Mouse (Mus musculus): Measurements from ENCODE around the gene Mien1. TPM values are rescaled to one million over a fixed set of nuclear protein-coding genes. Genes with fewer than 3 reads are reported as not detected.
A peak's percentile ranks its signal among the peaks of the same experiment; 100 is the strongest.

Gene Mien1
- 10 to 100 TPM; 83.9 to 93.8 (median 89.8) TPM for total RNA-seq (2022)

DNA sequence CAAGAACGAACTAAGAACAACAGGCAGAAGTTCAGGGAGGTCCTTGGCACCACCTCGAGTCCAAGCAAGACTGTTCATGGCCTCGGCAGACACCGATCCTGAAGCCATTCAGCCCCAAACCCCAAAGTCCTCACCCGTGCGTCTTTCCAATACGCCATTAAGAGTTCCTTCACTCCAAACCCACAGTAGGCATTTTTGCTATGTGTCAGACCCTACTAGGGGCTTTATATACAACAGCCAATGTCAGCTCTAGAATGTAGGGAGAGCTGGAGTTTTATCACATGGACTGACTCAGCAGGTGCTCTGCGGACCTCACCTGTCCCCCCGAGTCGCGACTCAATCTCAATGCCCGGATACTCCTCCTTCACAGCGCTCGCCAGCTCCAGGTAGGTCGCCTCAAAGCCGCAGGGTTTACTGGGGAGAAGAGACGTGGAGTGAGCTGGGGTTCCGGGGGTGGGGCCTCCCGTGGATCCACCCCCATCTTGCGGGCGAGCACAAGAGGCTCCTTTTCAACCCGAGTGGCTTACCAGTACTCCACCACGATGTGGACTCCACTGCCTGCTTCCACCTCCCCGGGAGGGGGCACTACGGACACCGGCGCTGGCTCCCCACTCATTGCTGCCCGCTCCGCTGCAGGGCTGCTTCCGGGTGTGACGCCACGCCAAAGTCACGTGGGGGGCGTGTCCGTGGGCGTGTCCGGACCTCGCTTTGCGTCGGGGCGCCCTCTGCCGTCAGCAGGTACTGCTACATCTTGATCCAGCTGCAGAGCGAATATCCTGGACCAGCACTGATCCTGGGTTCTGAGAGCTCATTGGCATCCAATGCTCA, at the start of gene Mien1:
TSS of gene Mien1 (minus strand) at position 661 of the 828 bp plus-strand sequence.
- DNase-seq (ENCODE audit: low spot score in 2 of 2): peak; percentile 92 to 96

- no peak for DNase-seq (ENCODE audit: low spot score in 2 of 2)
Measured at GRCm38 (mm10) chr11:98487526-98488040, 48.8 kb upstream of the Mien1 start.

GRCm38 (mm10) chr11:98485749-98486148, 47.0 kb upstream of the Mien1 start:
- no peak for DNase-seq (ENCODE audit: low spot score in 2 of 2)

- DNase-seq (ENCODE audit: low spot score in 2 of 2): no peak
Measured at GRCm38 (mm10) chr11:98482067-98482466, 43.3 kb upstream of the Mien1 start.

- DNase-seq (ENCODE audit: low spot score in 2 of 2): no peak
Measured at GRCm38 (mm10) chr11:98481231-98481630, 42.4 kb upstream of the Mien1 start.

DNA sequence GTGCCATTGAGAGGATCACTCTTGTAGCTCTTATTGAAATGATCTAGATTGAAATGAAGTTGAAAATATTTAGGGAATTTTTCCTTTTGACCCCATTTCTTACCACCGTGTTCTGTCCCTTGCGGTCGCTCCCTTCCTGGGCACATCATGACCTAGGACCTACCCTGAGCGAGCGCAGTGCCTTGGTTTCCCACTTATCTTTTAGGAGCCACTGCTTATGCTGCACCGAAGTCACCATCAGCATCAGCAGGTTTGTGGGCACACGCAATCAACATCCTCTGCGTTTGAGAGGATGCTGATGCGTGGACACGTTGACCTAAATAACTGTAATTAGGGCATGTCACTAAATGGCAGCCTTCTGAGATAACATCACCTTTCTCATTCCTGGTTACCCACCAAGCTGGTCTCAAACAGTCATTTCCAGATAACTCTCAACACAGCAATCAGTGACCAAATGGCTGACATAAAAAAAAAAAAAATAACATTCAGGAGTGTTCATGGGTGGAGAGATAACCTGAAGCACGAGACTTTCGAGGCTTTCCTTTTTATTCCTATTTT, 41.2 kb upstream of the Mien1 start:
- DNase-seq (ENCODE audit: low spot score in 2 of 2): no peak

GRCm38 (mm10) chr11:98479026-98479939, 40.5 kb upstream of the Mien1 start:
- no peak for DNase-seq (ENCODE audit: low spot score in 2 of 2)

DNA sequence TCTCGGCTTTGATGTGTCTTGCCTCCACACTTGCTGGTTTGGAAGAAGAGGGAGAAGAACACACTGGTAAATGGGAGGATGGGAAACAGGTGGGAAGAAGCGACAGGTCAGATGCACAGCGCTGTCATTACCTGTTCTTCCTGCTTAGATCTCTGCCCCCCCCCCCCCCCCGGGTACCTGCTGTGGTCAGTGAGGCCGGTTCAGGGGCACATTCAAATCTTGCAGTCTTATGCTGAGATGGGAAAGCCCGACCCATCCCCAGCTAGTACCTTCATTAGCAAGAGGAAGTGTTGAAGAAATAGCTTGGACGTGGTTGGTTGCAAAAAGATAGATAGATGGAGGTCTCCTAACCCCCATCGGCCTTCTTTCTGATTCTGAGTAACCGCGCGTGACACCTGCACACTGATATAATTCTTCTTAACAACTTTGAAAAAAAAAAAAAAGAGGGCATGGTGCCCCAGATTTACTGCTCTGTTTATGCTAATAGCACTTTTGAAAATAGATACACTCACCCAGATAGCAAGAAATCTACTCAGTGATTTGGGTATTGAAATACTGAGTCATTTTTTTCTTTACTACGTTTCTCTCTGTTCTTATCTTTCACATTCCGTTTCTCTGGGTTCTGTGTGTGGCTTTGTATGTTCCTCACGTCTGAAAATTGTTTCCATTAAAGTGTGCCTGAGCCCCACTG, 38.4 kb upstream of the Mien1 start:
- DNase-seq (ENCODE audit: low spot score in 2 of 2): no peak

- no peak for DNase-seq (ENCODE audit: low spot score in 2 of 2)
Measured at GRCm38 (mm10) chr11:98476434-98476807, 37.6 kb upstream of the Mien1 start.

GRCm38 (mm10) chr11:98475630-98476433, 37.0 kb upstream of the Mien1 start:
- no peak for DNase-seq (ENCODE audit: low spot score in 2 of 2)

DNA sequence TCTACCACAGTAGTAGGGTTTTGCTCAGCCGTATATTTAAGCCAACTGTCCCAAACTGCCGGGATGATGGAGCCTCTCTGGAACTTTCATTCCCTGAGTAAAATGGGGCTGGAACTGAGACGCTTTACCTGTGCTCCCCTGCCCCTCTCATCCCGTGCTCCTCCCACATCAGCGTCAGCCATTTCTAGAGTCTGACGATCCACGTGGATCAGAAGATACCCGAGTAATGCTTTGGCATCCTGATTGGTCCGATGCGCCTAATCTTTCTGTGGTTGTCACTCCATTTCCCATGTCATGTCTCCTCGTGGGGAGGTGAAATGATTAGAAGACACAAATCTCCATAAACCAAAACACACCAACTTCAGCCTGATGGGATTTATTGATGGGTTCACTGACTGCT, 36.2 kb upstream of the Mien1 start:
- DNase-seq (ENCODE audit: low spot score in 2 of 2): no peak

- DNase-seq (ENCODE audit: low spot score in 2 of 2): no peak
Measured at GRCm38 (mm10) chr11:98473916-98474479, 35.2 kb upstream of the Mien1 start.

DNA sequence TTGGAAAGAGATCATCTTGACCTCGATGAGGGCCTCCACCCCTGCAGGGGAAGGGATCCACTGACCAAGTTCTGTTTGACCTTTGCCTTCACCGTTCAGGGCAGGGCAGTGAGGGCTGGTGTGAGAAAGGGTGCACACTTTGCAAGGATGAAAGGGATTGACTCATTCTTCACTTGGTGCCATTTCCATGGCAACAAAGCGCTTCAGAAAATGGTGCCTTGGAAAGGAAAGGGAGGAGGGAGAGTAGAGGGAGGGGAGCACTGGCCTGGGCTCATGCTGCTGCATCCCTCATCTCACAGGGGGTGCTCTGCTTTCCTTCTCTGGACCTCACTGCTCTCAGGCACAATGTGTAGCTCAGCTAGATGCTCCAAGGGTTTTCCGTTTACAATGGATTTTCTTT, 33.9 kb upstream of the Mien1 start:
- DNase-seq (ENCODE audit: low spot score in 2 of 2): no peak

DNA sequence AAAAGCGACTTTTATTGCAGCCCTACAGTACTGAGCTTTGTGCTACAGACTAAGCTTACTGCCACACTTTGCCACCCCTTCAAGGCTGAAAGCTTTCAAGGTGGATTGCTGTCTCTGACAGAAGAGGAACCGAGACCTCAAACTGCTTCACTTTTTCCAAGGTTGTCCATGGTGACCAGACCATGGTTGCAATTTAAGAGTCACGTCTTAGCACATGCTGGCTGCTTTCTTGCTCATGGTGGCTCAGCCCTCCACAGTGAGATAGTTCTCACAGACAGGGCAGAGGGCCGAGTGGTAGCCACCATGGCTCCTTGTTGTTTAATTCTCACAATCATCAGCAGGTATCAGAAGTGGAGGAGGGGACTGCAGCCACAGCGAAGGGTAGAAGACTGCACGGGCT, 32.0 kb upstream of the Mien1 start:
- DNase-seq (ENCODE audit: low spot score in 2 of 2): no peak

GRCm38 (mm10) chr11:98469761-98470714, 31.2 kb upstream of the Mien1 start:
- DNase-seq (ENCODE audit: low spot score in 2 of 2): no peak

DNA sequence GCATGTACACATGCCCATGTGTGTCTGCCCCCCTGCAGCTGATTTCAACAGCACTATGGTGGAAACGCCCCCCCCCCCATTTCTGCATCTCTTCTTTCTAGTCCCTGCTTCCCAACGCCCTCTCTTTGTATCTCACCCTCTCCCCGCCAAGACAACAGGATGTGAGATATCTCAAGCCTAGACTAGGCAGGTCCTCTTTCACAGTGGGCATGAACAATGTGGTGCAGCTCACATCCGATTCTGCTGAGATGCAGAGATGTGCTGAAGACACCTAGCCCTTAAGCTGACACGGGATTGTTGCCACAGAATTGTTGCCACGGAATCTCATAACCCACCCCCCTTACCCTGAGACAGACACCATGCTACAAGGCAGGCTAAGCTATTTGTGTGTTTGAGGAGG, 25.7 kb upstream of the Mien1 start:
- DNase-seq (ENCODE audit: low spot score in 2 of 2): no peak

DNA sequence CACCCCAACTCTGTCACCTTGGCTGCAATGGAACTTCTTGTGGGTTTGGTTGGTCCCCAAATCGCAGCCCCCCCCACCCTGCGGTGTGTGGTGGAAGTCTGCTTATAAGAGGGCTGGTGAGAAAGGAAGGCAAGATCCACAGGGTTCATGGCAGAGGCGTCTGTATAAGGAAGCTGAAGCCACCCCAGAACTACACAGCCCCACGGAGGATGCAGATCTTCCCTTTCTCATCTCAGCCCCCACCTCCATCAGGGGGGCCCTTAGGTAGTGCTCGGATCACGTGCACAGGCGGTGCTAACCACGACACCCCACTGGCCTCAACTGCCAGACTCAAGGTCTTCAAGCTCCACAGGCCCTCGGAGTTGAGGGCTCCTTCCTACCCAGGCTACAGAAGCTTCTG, 25.1 kb upstream of the Mien1 start:
- no peak for DNase-seq (ENCODE audit: low spot score in 2 of 2)

GRCm38 (mm10) chr11:98462255-98462654, 23.5 kb upstream of the Mien1 start:
- DNase-seq (ENCODE audit: low spot score in 2 of 2): no peak
